10 mouse cellular contexts compared by ENCODE assay signal in the genomic region with DNA sequence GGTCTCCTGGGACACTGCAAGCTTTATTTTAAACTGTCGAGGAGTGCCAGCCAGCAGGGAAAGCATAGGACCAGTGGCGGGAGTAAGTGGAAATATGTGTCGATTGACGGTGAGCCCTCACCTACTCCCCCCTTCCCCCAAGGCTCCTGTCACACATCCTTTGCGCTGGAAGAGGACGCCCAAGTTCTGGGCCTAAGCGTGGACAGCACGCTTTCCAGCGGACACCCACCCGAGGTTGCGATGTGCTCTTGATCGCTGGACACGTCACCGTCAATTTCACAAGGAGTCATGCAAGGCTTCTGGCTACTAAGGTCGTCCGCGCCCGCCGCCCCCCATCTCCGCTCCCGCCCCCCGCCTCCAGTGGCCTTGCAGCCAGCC. TPM values are rescaled to one million over a fixed set of nuclear protein-coding genes. Genes with fewer than 3 reads are reported as not detected.
DNase-seq lines count a peak whose midpoint lies in the region; ATAC-seq lines count a peak whose summit lies in the region.
"Had no signal": no experiment of that assay in that cellular context is flagged by ENCODE, and none has a peak within 500 bp of the region (broad histone marks: within the 10 kb centered on the region; RNA-seq: fewer than 3 reads in every experiment).

No protein-coding gene starts in this region.

- H3K4me1 ChIP-seq in lung, embryonic 15.5 days = peaks cover 14% of the 10 kb centered on the region
- H3K4me1 ChIP-seq in forebrain, embryonic 16.5 days (replicated peaks; ENCODE audit: control insufficient read depth, insufficient read depth, low read length) = peaks cover 31% of the 10 kb centered on the region
- H3K4me1 ChIP-seq in limb, embryonic 13.5 days = peaks cover 38% of the 10 kb centered on the region
- no peaks in the 10 kb centered on the region for H3K4me1 ChIP-seq in stomach, embryonic 14.5 days (ENCODE audit: control insufficient read depth, insufficient read depth, low read length)

- peak overlapping the region; percentile 97 for H3K4me2 ChIP-seq in lung, embryonic 15.5 days
- H3K4me2 ChIP-seq in forebrain, embryonic 16.5 days (ENCODE audit: low read length) = peak overlapping the region; percentile 70
- H3K4me2 ChIP-seq in limb, embryonic 13.5 days (replicated peaks) = peak overlapping the region; percentile 83
- peak overlapping the region; percentile 92 for H3K4me2 ChIP-seq in stomach, embryonic 14.5 days (replicated peaks; ENCODE audit: low read depth, low read length)

- 1% methylated on average over 22 of the region's 22 CpGs for WGBS in lung, embryonic 15.5 days
- WGBS in forebrain, embryonic 16.5 days = 0% methylated on average over 22 of the region's 22 CpGs
- WGBS in limb, embryonic 13.5 days = under 1% methylated on average over 22 of the region's 22 CpGs
- WGBS in stomach, embryonic 14.5 days = 2% methylated on average over 22 of the region's 22 CpGs

- no peaks in the 10 kb centered on the region for H3K36me3 ChIP-seq in lung, embryonic 15.5 days
- no peaks in the 10 kb centered on the region for H3K36me3 ChIP-seq in forebrain, embryonic 16.5 days (ENCODE audit: control insufficient read depth, insufficient read depth)
- H3K36me3 ChIP-seq in limb, embryonic 13.5 days = no peaks in the 10 kb centered on the region
- H3K36me3 ChIP-seq in stomach, embryonic 14.5 days (ENCODE audit: control insufficient read depth, insufficient read depth, low read length) = no peaks in the 10 kb centered on the region

- no peaks in the 10 kb centered on the region for H3K9me3 ChIP-seq in lung, embryonic 15.5 days
- no peaks in the 10 kb centered on the region for H3K9me3 ChIP-seq in forebrain, embryonic 16.5 days (ENCODE audit: control insufficient read depth, low read length)
- H3K9me3 ChIP-seq in limb, embryonic 13.5 days = no peaks in the 10 kb centered on the region
- no peaks in the 10 kb centered on the region for H3K9me3 ChIP-seq in stomach, embryonic 14.5 days (ENCODE audit: control insufficient read depth, low read depth, low read length)

- peak overlapping the region; percentile 60 for H3K4me3 ChIP-seq in lung, embryonic 15.5 days
- H3K4me3 ChIP-seq in forebrain, embryonic 16.5 days (replicated peaks; ENCODE audit: low read length) = peak overlapping the region; percentile 65
- peak overlapping the region; percentile 70 for H3K4me3 ChIP-seq in limb, embryonic 13.5 days
- peak overlapping the region; percentile 50 for H3K4me3 ChIP-seq in stomach, embryonic 14.5 days (ENCODE audit: low read depth, low read length)

- H3K27ac ChIP-seq in lung, embryonic 15.5 days = 0 out of 2 replicates have a peak overlapping the region, but pooled peaks have one; percentile 22
- peak overlapping the region; percentile 100 for H3K27ac ChIP-seq in forebrain, embryonic 16.5 days (ENCODE audit: low read length)
- peak overlapping the region; percentile 44; the same call in 1 of the 2 replicates for H3K27ac ChIP-seq in limb, embryonic 13.5 days
- no peak overlapping the region for H3K27ac ChIP-seq in stomach, embryonic 14.5 days (ENCODE audit: low read length)
- H3K27ac ChIP-seq: macrophage had no signal

- no peak for DNase-seq in lung, adult 18-20 months
- no peak for DNase-seq in cerebellum, adult 18-20 months
- no peak for DNase-seq in cerebellum, adult 11 months
- DNase-seq in gastrocnemius, postnatal 25 days = no peak

- H3K9ac ChIP-seq in lung, embryonic 15.5 days = peak overlapping the region; percentile 48
- H3K9ac ChIP-seq in forebrain, embryonic 16.5 days (replicated peaks; ENCODE audit: low read depth, low read length) = peak overlapping the region; percentile 93
- H3K9ac ChIP-seq in limb, embryonic 13.5 days = peak overlapping the region; percentile 83
- H3K9ac ChIP-seq in stomach, embryonic 14.5 days (replicated peaks; ENCODE audit: low read depth, low read length) = no peak overlapping the region; the same call in 1 of the 2 replicates

- ATAC-seq in lung, embryonic 15.5 days (ENCODE audit: borderline replicate concordance, extremely low read depth, low FRiP score, low TSS enrichment) = peak; percentile 28; the same call in 1 of the 2 replicates
- ATAC-seq in forebrain, embryonic 16.5 days = peak; percentile 41
- ATAC-seq in limb, embryonic 13.5 days (ENCODE audit: low FRiP score, low read depth) = peak; percentile 1; the same call in 1 of the 2 replicates
- no peak for ATAC-seq in stomach, embryonic 14.5 days (ENCODE audit: insufficient number of reproducible peaks, insufficient read depth, low FRiP score, low read depth)

- peaks cover 87% of the 10 kb centered on the region for H3K27me3 ChIP-seq in lung, embryonic 15.5 days
- H3K27me3 ChIP-seq in forebrain, embryonic 16.5 days (replicated peaks; ENCODE audit: control insufficient read depth, insufficient read depth, low read length) = 0 out of 2 replicates have a peak, but pooled peaks cover 5% of the 10 kb centered on the region
- peaks cover 45% of the 10 kb centered on the region for H3K27me3 ChIP-seq in limb, embryonic 13.5 days
- peaks cover 23% of the 10 kb centered on the region; the same call in 1 of the 2 replicates for H3K27me3 ChIP-seq in stomach, embryonic 14.5 days (ENCODE audit: control insufficient read depth, insufficient read depth, low read length)

RNA-seq across cellular contexts. Expression of gene Arhgef7, which starts 0.3 kb away (rescaled TPM):
- 35.1 and 39.0 TPM in 2 replicates for polyA plus RNA-seq in lung, embryonic 15.5 days (2015; fragmentation: Nextera tagmentation; extraction: Ambion mirVana)
- polyA plus RNA-seq in forebrain, embryonic 16.5 days (2015; fragmentation: Nextera tagmentation; extraction: Ambion mirVana) = 71.0 and 77.3 TPM in 2 replicates
- 46.5 and 52.3 TPM in 2 replicates for polyA plus RNA-seq in limb, embryonic 13.5 days (2015; fragmentation: Nextera tagmentation; extraction: Ambion mirVana)
- 37.0 and 37.4 TPM in 2 replicates for polyA plus RNA-seq in stomach, embryonic 14.5 days (2014; fragmentation: Nextera tagmentation; extraction: Ambion mirVana)
- total RNA-seq in gastrocnemius, postnatal 25 days (2021) = 10 to 100 TPM; 56.0 to 61.4 TPM

RNA-seq across cellular contexts. Expression of gene 1700016D06Rik, which starts 26.4 kb away (rescaled TPM):
- not detected in 2 replicates for polyA plus RNA-seq in lung, embryonic 15.5 days (2015; fragmentation: Nextera tagmentation; extraction: Ambion mirVana)
- 0.32 TPM in 1 of 2 replicates, not detected in the other for polyA plus RNA-seq in forebrain, embryonic 16.5 days (2015; fragmentation: Nextera tagmentation; extraction: Ambion mirVana)
- 0.11 TPM in 1 of 2 replicates, not detected in the other for polyA plus RNA-seq in limb, embryonic 13.5 days (2015; fragmentation: Nextera tagmentation; extraction: Ambion mirVana)
- not detected in 2 replicates for polyA plus RNA-seq in stomach, embryonic 14.5 days (2014; fragmentation: Nextera tagmentation; extraction: Ambion mirVana)
- total RNA-seq in gastrocnemius, postnatal 25 days (2021) = not detected
- polyA plus RNA-seq: brain, embryonic 14.5 days; macrophage had no signal
